Mouse (Mus musculus): ENCODE measurements around the gene Otulin.

Otulin gene

GRCm38 (mm10) chr15:27630601-27631383, at the start of gene Otulin:
TSS of gene Otulin (minus strand) at chr15:27630693.
- 4% methylated on average over 56 of the region's 56 CpGs for WGBS

- WGBS = 85% methylated on average over 9 of the region's 9 CpGs
These were observed 48.0 kb upstream of the Otulin start for GRCm38 (mm10) chr15:27678511-27678910.

GRCm38 (mm10) chr15:27677801-27678200, 47.3 kb upstream of the Otulin start:
- 60% methylated on average over 6 of the region's 6 CpGs for WGBS

GRCm38 (mm10) chr15:27676211-27676610, 45.7 kb upstream of the Otulin start:
- 53% methylated on average over 9 of the region's 9 CpGs for WGBS

GRCm38 (mm10) chr15:27675122-27675521, 44.6 kb upstream of the Otulin start:
- 93% methylated on average over 7 of the region's 7 CpGs for WGBS

- WGBS = 87% methylated on average over 6 of the region's 6 CpGs
These were observed 43.5 kb upstream of the Otulin start for GRCm38 (mm10) chr15:27674041-27674440.

- WGBS = 84% methylated on average over 6 of the region's 6 CpGs
These were observed 42.7 kb upstream of the Otulin start for GRCm38 (mm10) chr15:27673151-27673550.

GRCm38 (mm10) chr15:27672259-27672658, 41.8 kb upstream of the Otulin start:
- WGBS = 53% methylated on average over 8 of the region's 8 CpGs

- 90% methylated on average over 10 of the region's 10 CpGs for WGBS
These were observed 41.2 kb upstream of the Otulin start for GRCm38 (mm10) chr15:27671612-27672245.

GRCm38 (mm10) chr15:27670708-27671107, 40.2 kb upstream of the Otulin start:
- WGBS = 66% methylated on average over 8 of the region's 8 CpGs

- 85% methylated on average over 12 of the region's 12 CpGs for WGBS
These were observed 39.5 kb upstream of the Otulin start for GRCm38 (mm10) chr15:27669931-27670411.

- WGBS = 43% methylated on average over 4 of the region's 4 CpGs
These were observed 38.8 kb upstream of the Otulin start for GRCm38 (mm10) chr15:27669276-27669675.

GRCm38 (mm10) chr15:27668557-27668956, 38.1 kb upstream of the Otulin start:
- WGBS = 86% methylated on average over 7 of the region's 7 CpGs

GRCm38 (mm10) chr15:27668001-27668461, 37.5 kb upstream of the Otulin start:
- WGBS = 83% methylated on average over 9 of the region's 9 CpGs

GRCm38 (mm10) chr15:27666911-27667539, 36.5 kb upstream of the Otulin start:
- 79% methylated on average over 9 of the region's 9 CpGs for WGBS

GRCm38 (mm10) chr15:27665392-27665911, 35.0 kb upstream of the Otulin start:
- 54% methylated on average over 21 of the region's 21 CpGs for WGBS

- WGBS = 93% methylated on average over 9 of the region's 9 CpGs
These were observed 33.6 kb upstream of the Otulin start for GRCm38 (mm10) chr15:27664126-27664525.

GRCm38 (mm10) chr15:27662699-27663098, 32.2 kb upstream of the Otulin start:
- 57% methylated on average over 1 of the region's 1 CpGs for WGBS

GRCm38 (mm10) chr15:27661696-27662095, 31.2 kb upstream of the Otulin start:
- 70% methylated on average over 6 of the region's 6 CpGs for WGBS

- WGBS = 37% methylated on average over 17 of the region's 17 CpGs
These were observed 29.2 kb upstream of the Otulin start for GRCm38 (mm10) chr15:27659592-27660244.

GRCm38 (mm10) chr15:27659143-27659542, 28.6 kb upstream of the Otulin start:
- WGBS = 88% methylated on average over 5 of the region's 5 CpGs

GRCm38 (mm10) chr15:27658356-27658755, 27.9 kb upstream of the Otulin start:
- 84% methylated on average over 4 of the region's 4 CpGs for WGBS
